Mouse (Mus musculus): Measurements from ENCODE around the gene Pard3b. TPM values are rescaled to one million over a fixed set of nuclear protein-coding genes. Genes with fewer than 3 reads are reported as not detected.
A peak's percentile ranks its signal among the peaks of the same experiment; 100 is the strongest.

Gene Pard3b
- polyA plus RNA-seq, 2 experiments, result 0.44 to 1.4 TPM

DNA sequence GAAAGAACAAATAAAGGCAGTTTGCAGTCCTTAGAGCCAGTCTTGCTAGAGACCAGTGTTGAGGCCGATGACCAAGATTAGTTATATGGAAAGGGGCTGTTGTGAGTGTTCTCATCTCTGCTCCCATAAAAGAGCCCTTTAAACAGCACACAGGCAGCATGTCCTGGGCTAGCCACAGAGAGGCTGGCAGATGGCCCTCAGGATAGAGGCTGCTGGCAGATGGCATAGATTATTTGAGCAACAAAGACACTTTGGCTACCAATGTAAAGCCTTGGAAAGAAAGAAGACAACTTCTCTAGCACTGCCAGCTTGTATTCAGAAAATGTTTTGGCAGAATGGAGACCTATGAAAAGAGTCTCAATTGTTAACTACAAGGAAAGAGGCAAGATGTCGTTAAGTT, 274.3 kb downstream of the Pard3b start:
- no peaks in the 10 kb centered on the region for H3K27me3 ChIP-seq (ENCODE audit: control insufficient read depth, insufficient read depth, low read length)
- H3K36me3 ChIP-seq (replicated peaks; ENCODE audit: control insufficient read depth, insufficient read depth, low read depth), result no peaks in the 10 kb centered on the region
- no peak for DNase-seq (ENCODE audit: low read depth in 3 of 3, low spot score in 3 of 3)
- WGBS (ENCODE audit: insufficient replicate concordance), result 56% methylated on average over 2 of the region's 2 CpGs
- no peak overlapping the region for H3K27ac ChIP-seq
- no peak overlapping the region for H3K9ac ChIP-seq (replicated peaks)
- H3K9me3 ChIP-seq (ENCODE audit: control insufficient read depth, low read length), result no peaks in the 10 kb centered on the region
- H3K4me1 ChIP-seq (replicated peaks; ENCODE audit: control insufficient read depth in 2 of 2, insufficient read depth in 2 of 2, low read length in 1 of 2), result no peaks in the 10 kb centered on the region
- TF ChIP-seq CTCF (IDR thresholded peaks at IDR 0.05; ENCODE audit: low read depth), result no peak
- TF ChIP-seq EP300 (IDR thresholded peaks at IDR 0.05; ENCODE audit: low read depth), result no peak
- no peak overlapping the region for H3K4me3 ChIP-seq (ENCODE audit: insufficient read depth in 1 of 2, low read depth in 2 of 2, low read length in 2 of 2)
- no peak for ATAC-seq (ENCODE audit: insufficient read depth)
- no peak overlapping the region for H3K4me2 ChIP-seq (ENCODE audit: low read depth)

DNA sequence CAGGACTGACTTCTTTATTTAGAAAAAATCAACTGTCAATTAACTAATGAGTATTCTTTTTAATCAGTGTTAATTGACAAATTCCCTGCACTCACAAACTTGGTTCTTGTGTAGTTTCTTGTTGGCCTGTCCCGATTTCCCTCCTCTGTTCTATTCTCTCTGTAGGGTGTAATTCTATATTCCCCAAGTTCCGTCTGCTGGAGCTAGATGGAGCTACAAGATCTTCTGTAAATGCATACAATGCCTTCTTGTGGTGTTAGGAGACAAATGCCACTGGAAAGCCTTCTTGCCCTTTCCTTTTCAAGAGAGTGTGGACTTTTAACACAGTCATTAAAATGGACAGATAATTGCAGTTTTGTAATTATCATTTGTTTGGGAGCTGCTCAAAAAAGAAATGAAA, 286.3 kb downstream of the Pard3b start:
- Histone ChIP-seq H3K4me3 (ENCODE audit: insufficient read depth in 1 of 2, low read depth in 2 of 2, low read length in 2 of 2) (no peak overlapping the region), H3K27me3 (ENCODE audit: control insufficient read depth, insufficient read depth, low read length) (no peaks in the 10 kb centered on the region), H3K36me3 (replicated peaks; ENCODE audit: control insufficient read depth, insufficient read depth, low read depth) (no peaks in the 10 kb centered on the region), H3K4me1 (replicated peaks; ENCODE audit: control insufficient read depth in 2 of 2, insufficient read depth in 2 of 2, low read length in 1 of 2) (no peaks in the 10 kb centered on the region), H3K4me2 (ENCODE audit: low read depth) (no peak overlapping the region), H3K9me3 (ENCODE audit: control insufficient read depth, low read length) (no peaks in the 10 kb centered on the region), H3K9ac (replicated peaks) (no peak overlapping the region), H3K27ac (no peak overlapping the region)
- WGBS (ENCODE audit: insufficient replicate concordance), result 41% methylated on average over 2 of the region's 2 CpGs
- no peak for DNase-seq (ENCODE audit: low read depth in 3 of 3, low spot score in 3 of 3)
- peak; percentile 24; the same call in 1 of the 2 replicates for TF ChIP-seq CTCF (IDR thresholded peaks at IDR 0.05; ENCODE audit: low read depth)
- TF ChIP-seq EP300 (IDR thresholded peaks at IDR 0.05; ENCODE audit: low read depth), result no peak
- ATAC-seq (ENCODE audit: insufficient read depth), result no peak

DNA sequence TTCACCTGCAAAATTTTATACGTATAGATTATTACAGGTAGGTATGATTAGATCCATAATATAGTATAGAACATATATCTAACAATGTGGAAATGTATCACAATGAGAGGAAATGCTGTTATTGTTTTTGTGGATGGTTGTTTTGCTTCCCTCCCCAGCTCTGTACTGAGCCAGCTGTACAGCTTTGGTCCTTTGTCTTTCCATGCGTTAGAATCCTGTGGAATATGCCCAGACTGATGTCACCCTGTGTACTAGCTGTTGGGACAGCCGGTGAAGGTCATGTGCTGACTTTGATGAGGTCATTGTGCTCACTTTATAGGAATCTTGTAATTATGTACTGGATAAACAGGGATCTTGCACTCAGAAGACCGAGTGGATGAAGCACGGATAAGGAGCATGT, 286.9 kb downstream of the Pard3b start:
- ATAC-seq (ENCODE audit: insufficient read depth) (no peak), DNase-seq (ENCODE audit: low read depth in 3 of 3, low spot score in 3 of 3) (no peak)
- no peak for TF ChIP-seq CTCF (IDR thresholded peaks at IDR 0.05; ENCODE audit: low read depth)
- TF ChIP-seq EP300 (IDR thresholded peaks at IDR 0.05; ENCODE audit: low read depth), result no peak
- Histone ChIP-seq H3K36me3 (replicated peaks; ENCODE audit: control insufficient read depth, insufficient read depth, low read depth) (no peaks in the 10 kb centered on the region), H3K27me3 (ENCODE audit: control insufficient read depth, insufficient read depth, low read length) (no peaks in the 10 kb centered on the region), H3K4me2 (ENCODE audit: low read depth) (no peak overlapping the region), H3K9me3 (ENCODE audit: control insufficient read depth, low read length) (no peaks in the 10 kb centered on the region), H3K9ac (replicated peaks) (no peak overlapping the region), H3K27ac (no peak overlapping the region), H3K4me1 (replicated peaks; ENCODE audit: control insufficient read depth in 2 of 2, insufficient read depth in 2 of 2, low read length in 1 of 2) (no peaks in the 10 kb centered on the region), H3K4me3 (ENCODE audit: insufficient read depth in 1 of 2, low read depth in 2 of 2, low read length in 2 of 2) (no peak overlapping the region)
- 55% methylated on average over 5 of the region's 5 CpGs for WGBS (ENCODE audit: insufficient replicate concordance)

DNA sequence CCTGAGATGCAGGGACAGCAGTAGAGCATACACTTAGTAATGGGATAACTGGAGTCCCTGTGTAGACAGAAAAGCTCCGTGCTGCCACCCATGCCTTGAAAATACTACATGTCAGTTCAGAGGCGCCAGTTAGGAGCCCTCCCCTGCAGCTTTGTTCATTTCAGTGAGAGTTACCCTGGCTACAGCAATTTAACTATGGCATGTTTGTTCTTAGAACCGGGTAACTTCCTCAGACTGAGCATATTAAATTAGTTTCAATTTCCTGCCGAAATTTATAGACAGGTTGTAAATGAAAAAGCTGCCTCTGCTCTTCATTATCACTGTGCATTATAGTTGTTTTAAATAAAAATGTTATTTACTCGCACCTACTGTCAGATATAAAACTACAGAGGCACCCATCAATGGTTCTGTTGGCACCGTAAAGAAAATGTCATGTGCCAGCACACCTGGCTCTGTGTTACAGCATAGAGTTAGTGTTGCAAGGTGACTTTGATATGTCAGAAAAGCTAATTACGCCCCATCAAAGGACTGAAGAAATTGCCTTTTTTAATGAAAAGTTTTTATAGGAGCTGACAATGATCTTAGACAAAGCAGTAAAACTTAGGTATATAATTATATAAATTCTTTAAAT, 289.6 kb downstream of the Pard3b start:
- no peaks in the 10 kb centered on the region for H3K27me3 ChIP-seq (ENCODE audit: control insufficient read depth, insufficient read depth, low read length)
- TF ChIP-seq CTCF (IDR thresholded peaks at IDR 0.05; ENCODE audit: low read depth) (no peak), EP300 (IDR thresholded peaks at IDR 0.05; ENCODE audit: low read depth) (no peak)
- 57% methylated on average over 7 of the region's 7 CpGs for WGBS (ENCODE audit: insufficient replicate concordance)
- no peak overlapping the region for H3K9ac ChIP-seq (replicated peaks)
- ATAC-seq (ENCODE audit: insufficient read depth) (no peak), DNase-seq (ENCODE audit: low read depth in 3 of 3, low spot score in 3 of 3) (no peak)
- H3K4me3 ChIP-seq (ENCODE audit: insufficient read depth in 1 of 2, low read depth in 2 of 2, low read length in 2 of 2), result no peak overlapping the region
- H3K36me3 ChIP-seq (replicated peaks; ENCODE audit: control insufficient read depth, insufficient read depth, low read depth), result no peaks in the 10 kb centered on the region
- H3K4me2 ChIP-seq (ENCODE audit: low read depth), result no peak overlapping the region
- H3K9me3 ChIP-seq (ENCODE audit: control insufficient read depth, low read length), result no peaks in the 10 kb centered on the region
- no peak overlapping the region for H3K27ac ChIP-seq
- no peaks in the 10 kb centered on the region for H3K4me1 ChIP-seq (replicated peaks; ENCODE audit: control insufficient read depth in 2 of 2, insufficient read depth in 2 of 2, low read length in 1 of 2)

DNA sequence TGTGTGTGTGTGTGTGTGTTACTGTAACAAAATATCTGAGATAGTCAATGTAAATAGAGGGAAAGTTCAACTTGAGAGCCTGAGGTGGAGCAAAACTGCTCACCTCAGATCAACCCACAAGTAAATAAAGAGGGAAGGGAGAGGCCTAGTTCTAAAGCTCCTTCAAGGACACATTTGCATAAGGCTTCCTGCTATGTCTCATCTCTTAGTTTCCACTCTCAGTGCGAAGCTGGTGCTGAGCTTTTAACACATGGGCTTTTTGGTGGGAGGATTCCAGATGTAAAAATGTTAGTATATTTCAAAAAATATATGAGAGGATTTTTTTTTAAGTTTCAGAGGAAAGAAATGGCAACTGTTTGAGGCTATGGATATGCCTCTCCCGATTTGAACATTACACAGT, 294.9 kb downstream of the Pard3b start:
- TF ChIP-seq CTCF (IDR thresholded peaks at IDR 0.05; ENCODE audit: low read depth) (no peak), EP300 (IDR thresholded peaks at IDR 0.05; ENCODE audit: low read depth) (no peak)
- 47% methylated on average over 2 of the region's 2 CpGs for WGBS (ENCODE audit: insufficient replicate concordance)

More for the DNA sequence above, 294.9 kb downstream of the Pard3b start:
- Histone ChIP-seq H3K4me2 (ENCODE audit: low read depth) (no peak overlapping the region), H3K4me3 (ENCODE audit: insufficient read depth in 1 of 2, low read depth in 2 of 2, low read length in 2 of 2) (no peak overlapping the region), H3K36me3 (replicated peaks; ENCODE audit: control insufficient read depth, insufficient read depth, low read depth) (no peaks in the 10 kb centered on the region), H3K4me1 (replicated peaks; ENCODE audit: control insufficient read depth in 2 of 2, insufficient read depth in 2 of 2, low read length in 1 of 2) (no peaks in the 10 kb centered on the region), H3K27ac (no peak overlapping the region), H3K9ac (replicated peaks) (no peak overlapping the region), H3K27me3 (ENCODE audit: control insufficient read depth, insufficient read depth, low read length) (no peaks in the 10 kb centered on the region), H3K9me3 (ENCODE audit: control insufficient read depth, low read length) (no peaks in the 10 kb centered on the region)
- no peak for ATAC-seq (ENCODE audit: insufficient read depth)
- no peak for DNase-seq (ENCODE audit: low read depth in 3 of 3, low spot score in 3 of 3)
